Mouse (Mus musculus) adrenal gland, postnatal 10 days (tissue): ENCODE data around the gene Med12. TPM values are rescaled to one million over a fixed set of nuclear protein-coding genes. Genes with fewer than 3 reads are reported as not detected.

Source experiments
- DNase-seq: peaks from one replicate; pipeline ENCODE4 v3.0.0; 2021; ENCODE audit warnings: mixed read lengths
- long read RNA-seq, 2 experiments: library from polyadenylated mRNA; stranded (forward); transcript quantifications; one replicate each; pipeline ENCODE4 v2.0.0; 2021
- total RNA-seq, 2 experiments: library from RNA; stranded (reverse); gene quantifications; 2 replicates each; pipeline ENCODE4 v1.2.3; 2021

The Med12 gene
- total RNA-seq: 10 to 100 TPM; 34.0 to 44.9 TPM
- long read RNA-seq, experiment 1, partial matches to known transcripts: 2 of 4 reads
- long read RNA-seq, experiment 1, other reads (novel, unspliced or antisense): 2 of 4 reads
- long read RNA-seq, experiment 2, partial matches to known transcripts: 4 of 9 reads
- long read RNA-seq, experiment 2, other reads (novel, unspliced or antisense): 5 of 9 reads

- DNase-seq: peak; percentile 93
Observed at GRCm38 (mm10) chrX:101273875-101274738, at the start of gene Med12. TSS of gene Med12 (plus strand) at chrX:101274030.

- DNase-seq: no peak
Observed at GRCm38 (mm10) chrX:101245011-101245410, 28.8 kb upstream of the Med12 start.

GRCm38 (mm10) chrX:101253952-101254729 lies 19.7 kb upstream of the Med12 start, which contains the start of gene Foxo4:
TSS of gene Foxo4 (plus strand) at chrX:101254528.
- peak; percentile 86 for DNase-seq

GRCm38 (mm10) chrX:101254740-101255139 lies 19.1 kb upstream of the Med12 start:
- peak; percentile 6 for DNase-seq

- DNase-seq: peak; percentile 24
Observed at GRCm38 (mm10) chrX:101256603-101257002, 17.2 kb upstream of the Med12 start.

GRCm38 (mm10) chrX:101260441-101261325 lies 13.1 kb upstream of the Med12 start:
- no peak for DNase-seq

- no peak for DNase-seq
Observed at GRCm38 (mm10) chrX:101263892-101264291, 9.9 kb upstream of the Med12 start, which contains the start of gene Gm614. TSS of gene Gm614 (minus strand) at chrX:101263992.

- no peak for DNase-seq
Observed at GRCm38 (mm10) chrX:101266631-101267030, 7.2 kb upstream of the Med12 start.

- DNase-seq: no peak
Observed at GRCm38 (mm10) chrX:101268025-101268754, 5.6 kb upstream of the Med12 start, which contains the start of gene Il2rg. TSS of gene Il2rg (minus strand) at chrX:101268255.

- DNase-seq: no peak
Observed at GRCm38 (mm10) chrX:101268755-101269124, 5.1 kb upstream of the Med12 start, which contains the start of gene Gm20489. TSS of gene Gm20489 (minus strand) at chrX:101269023.

- DNase-seq: no peak
Observed at GRCm38 (mm10) chrX:101273410-101273809, 420 bp upstream of the Med12 start.

- DNase-seq: no peak
Observed at GRCm38 (mm10) chrX:101282813-101283212, 9.0 kb downstream of the Med12 start.

GRCm38 (mm10) chrX:101285534-101285933 lies 11.7 kb downstream of the Med12 start:
- peak; percentile 69 for DNase-seq

GRCm38 (mm10) chrX:101285953-101286670 lies 12.3 kb downstream of the Med12 start:
- DNase-seq: no peak

- DNase-seq: no peak
Observed at GRCm38 (mm10) chrX:101287543-101287942, 13.7 kb downstream of the Med12 start.

- DNase-seq: no peak
Observed at GRCm38 (mm10) chrX:101288432-101288831, 14.6 kb downstream of the Med12 start.

- no peak for DNase-seq
Observed at GRCm38 (mm10) chrX:101289037-101289436, 15.2 kb downstream of the Med12 start.

- no peak for DNase-seq
Observed at GRCm38 (mm10) chrX:101290111-101290510, 16.3 kb downstream of the Med12 start.

- peak; percentile 55 for DNase-seq
Observed at GRCm38 (mm10) chrX:101299055-101299454, 25.2 kb downstream of the Med12 start, which contains the start of gene Nlgn3. TSS of gene Nlgn3 (plus strand) at chrX:101299168.
